ENCODE assay signal across 25 mouse cellular contexts in genomic region chr1:120698189-120698588, GRCm38 (mm10).
A peak's percentile ranks its signal among the peaks of the same experiment; 100 is the strongest.
DNase-seq lines count a peak whose midpoint lies in the region; ATAC-seq and TF ChIP-seq lines count a peak whose summit lies in the region.
"Had no signal": no experiment of that assay in that cellular context is flagged by ENCODE, and none has a peak within 500 bp of the region (broad histone marks: within the 10 kb centered on the region; RNA-seq: fewer than 3 reads in every experiment).

No protein-coding gene starts in this region.

- WGBS in intestine, postnatal 0 days = 75% methylated on average over 4 of the region's 4 CpGs
- WGBS in intestine, embryonic 15.5 days = 77% methylated on average over 4 of the region's 4 CpGs
- WGBS in midbrain, postnatal 0 days = 77% methylated on average over 4 of the region's 4 CpGs
- WGBS in midbrain, embryonic 14.5 days = 79% methylated on average over 4 of the region's 4 CpGs
- WGBS in stomach, postnatal 0 days = 74% methylated on average over 4 of the region's 4 CpGs
- 69% methylated on average over 4 of the region's 4 CpGs for WGBS in forebrain, embryonic 14.5 days

- no peak for TF ChIP-seq EP300 in stomach, postnatal 0 days (optimal IDR thresholded peaks at IDR 0.05)

- no peak for DNase-seq in midbrain, postnatal 0 days (ENCODE audit: low spot score)
- no peak for DNase-seq in midbrain, embryonic 14.5 days
- peak; percentile 16 for DNase-seq in NIH3T3 (ENCODE audit: low read depth)
- DNase-seq in stomach, postnatal 0 days (ENCODE audit: low spot score) = no peak
- DNase-seq in forebrain, embryonic 14.5 days (ENCODE audit: low spot score) = no peak
- no peak for DNase-seq in ovary, adult 18-20 months (ENCODE audit: low spot score)
- DNase-seq: adrenal gland, postnatal 25 days; cerebellum, adult 11-12 months; embryo, embryonic 11 days; heart, adult 11 months; kidney, adult 8-10 months; kidney, postnatal 14 days; liver, embryonic 13.5 days; lung, postnatal 36 days; right cerebral cortex, postnatal 14 days had no signal

- H3K27me3 ChIP-seq in intestine, postnatal 0 days (replicated peaks; ENCODE audit: control insufficient read depth, insufficient read depth, low read length) = no peaks in the 10 kb centered on the region
- no peaks in the 10 kb centered on the region for H3K27me3 ChIP-seq in intestine, embryonic 15.5 days (replicated peaks)
- no peaks in the 10 kb centered on the region for H3K27me3 ChIP-seq in midbrain, postnatal 0 days (ENCODE audit: insufficient read depth, low read length)
- H3K27me3 ChIP-seq in midbrain, embryonic 14.5 days (ENCODE audit: control insufficient read depth, insufficient read depth, low read length) = no peaks in the 10 kb centered on the region
- H3K27me3 ChIP-seq in stomach, postnatal 0 days (ENCODE audit: control insufficient read depth, insufficient read depth, low read length) = no peaks in the 10 kb centered on the region
- H3K27me3 ChIP-seq in forebrain, embryonic 14.5 days (replicated peaks; ENCODE audit: control insufficient read depth, insufficient read depth, low read length) = no peaks in the 10 kb centered on the region
- H3K27me3 ChIP-seq: embryonic facial prominence, embryonic 13.5 days; forebrain, embryonic 13.5 days; heart, embryonic 13.5 days; liver, embryonic 13.5 days; lung, embryonic 15.5 days; megakaryocyte, embryonic 14.5 days had no signal

- peak; percentile 22; the same call in 1 of the 2 replicates for TF ChIP-seq CTCF in intestine, postnatal 0 days (IDR thresholded peaks at IDR 0.05; ENCODE audit: low read depth)
- TF ChIP-seq CTCF in midbrain, postnatal 0 days (IDR thresholded peaks at IDR 0.05) = peak; percentile 45
- peak; percentile 38 for TF ChIP-seq CTCF in stomach, postnatal 0 days (IDR thresholded peaks at IDR 0.05; ENCODE audit: low read depth)

- ATAC-seq in intestine, postnatal 0 days = no peak
- ATAC-seq in intestine, embryonic 15.5 days = no peak
- no peak for ATAC-seq in midbrain, postnatal 0 days (ENCODE audit: low FRiP score)
- ATAC-seq in midbrain, embryonic 14.5 days (ENCODE audit: low FRiP score, low TSS enrichment) = no peak
- no peak for ATAC-seq in stomach, postnatal 0 days (ENCODE audit: low FRiP score, low TSS enrichment)
- no peak for ATAC-seq in forebrain, embryonic 14.5 days
- ATAC-seq: forebrain, embryonic 13.5 days; inflammation-experienced regulatory T-cells, adult 6 months had no signal

- H3K9me3 ChIP-seq in intestine, postnatal 0 days (ENCODE audit: control insufficient read depth) = no peaks in the 10 kb centered on the region
- no peaks in the 10 kb centered on the region for H3K9me3 ChIP-seq in intestine, embryonic 15.5 days
- H3K9me3 ChIP-seq in midbrain, postnatal 0 days (ENCODE audit: low read length) = no peaks in the 10 kb centered on the region
- H3K9me3 ChIP-seq in midbrain, embryonic 14.5 days (ENCODE audit: control insufficient read depth, low read length) = peaks cover 5% of the 10 kb centered on the region; the same call in 1 of the 2 replicates
- H3K9me3 ChIP-seq in stomach, postnatal 0 days (ENCODE audit: control insufficient read depth, low read length) = no peaks in the 10 kb centered on the region
- no peaks in the 10 kb centered on the region for H3K9me3 ChIP-seq in forebrain, embryonic 14.5 days (replicated peaks; ENCODE audit: control insufficient read depth, low read length)
- H3K9me3 ChIP-seq: embryonic facial prominence, embryonic 13.5 days; forebrain, embryonic 13.5 days; liver, embryonic 13.5 days; lung, embryonic 15.5 days had no signal

- no peak overlapping the region for H3K27ac ChIP-seq in intestine, postnatal 0 days (ENCODE audit: low read depth, low read length)
- no peak overlapping the region for H3K27ac ChIP-seq in intestine, embryonic 15.5 days
- H3K27ac ChIP-seq in midbrain, postnatal 0 days (ENCODE audit: low read depth, low read length) = no peak overlapping the region
- H3K27ac ChIP-seq in midbrain, embryonic 14.5 days (replicated peaks; ENCODE audit: low read depth, low read length) = no peak overlapping the region
- H3K27ac ChIP-seq in stomach, postnatal 0 days (replicated peaks) = no peak overlapping the region
- H3K27ac ChIP-seq in forebrain, embryonic 14.5 days (ENCODE audit: low read depth, low read length) = no peak overlapping the region
- H3K27ac ChIP-seq: embryonic facial prominence, embryonic 13.5 days; forebrain, embryonic 13.5 days; heart, embryonic 13.5 days; hindbrain, embryonic 13.5 days; liver, embryonic 13.5 days; lung, embryonic 15.5 days had no signal

- H3K4me1 ChIP-seq in intestine, postnatal 0 days (replicated peaks; ENCODE audit: control insufficient read depth, insufficient read depth, low read length) = no peaks in the 10 kb centered on the region
- H3K4me1 ChIP-seq in intestine, embryonic 15.5 days (replicated peaks) = no peaks in the 10 kb centered on the region
- H3K4me1 ChIP-seq in midbrain, postnatal 0 days (ENCODE audit: insufficient read depth, low read length) = no peaks in the 10 kb centered on the region
- H3K4me1 ChIP-seq in midbrain, embryonic 14.5 days (ENCODE audit: control insufficient read depth, insufficient read depth, low read length) = no peaks in the 10 kb centered on the region
- no peaks in the 10 kb centered on the region for H3K4me1 ChIP-seq in stomach, postnatal 0 days (replicated peaks; ENCODE audit: control insufficient read depth, insufficient read depth)
- H3K4me1 ChIP-seq in forebrain, embryonic 14.5 days (ENCODE audit: control insufficient read depth, insufficient read depth, low read length) = no peaks in the 10 kb centered on the region
- H3K4me1 ChIP-seq: embryonic facial prominence, embryonic 13.5 days; forebrain, embryonic 13.5 days; heart, embryonic 13.5 days; hindbrain, embryonic 13.5 days; liver, embryonic 13.5 days; lung, embryonic 15.5 days; megakaryocyte, embryonic 14.5 days had no signal

- no peak overlapping the region for H3K9ac ChIP-seq in intestine, postnatal 0 days (ENCODE audit: low read depth, low read length)
- no peak overlapping the region for H3K9ac ChIP-seq in intestine, embryonic 15.5 days
- H3K9ac ChIP-seq in midbrain, postnatal 0 days (replicated peaks; ENCODE audit: low read length, poor library complexity, severe bottlenecking) = no peak overlapping the region
- H3K9ac ChIP-seq in midbrain, embryonic 14.5 days (replicated peaks; ENCODE audit: low read length) = no peak overlapping the region
- H3K9ac ChIP-seq in stomach, postnatal 0 days (ENCODE audit: low read length) = no peak overlapping the region
- H3K9ac ChIP-seq in forebrain, embryonic 14.5 days (ENCODE audit: low read length) = no peak overlapping the region
- H3K9ac ChIP-seq: embryonic facial prominence, embryonic 13.5 days; forebrain, embryonic 13.5 days; heart, embryonic 13.5 days; hindbrain, embryonic 13.5 days; liver, embryonic 13.5 days; lung, embryonic 15.5 days had no signal

- no peaks in the 10 kb centered on the region for H3K36me3 ChIP-seq in intestine, postnatal 0 days (ENCODE audit: control insufficient read depth, insufficient read depth)
- H3K36me3 ChIP-seq in intestine, embryonic 15.5 days = no peaks in the 10 kb centered on the region
- no peaks in the 10 kb centered on the region for H3K36me3 ChIP-seq in midbrain, postnatal 0 days (ENCODE audit: insufficient read depth, low read length)
- H3K36me3 ChIP-seq in midbrain, embryonic 14.5 days (ENCODE audit: control insufficient read depth, insufficient read depth, low read length) = no peaks in the 10 kb centered on the region
- no peaks in the 10 kb centered on the region for H3K36me3 ChIP-seq in stomach, postnatal 0 days (ENCODE audit: control insufficient read depth, insufficient read depth, low read length)
- H3K36me3 ChIP-seq in forebrain, embryonic 14.5 days (ENCODE audit: control insufficient read depth, insufficient read depth, low read length) = no peaks in the 10 kb centered on the region
- H3K36me3 ChIP-seq: embryonic facial prominence, embryonic 13.5 days; G1E; heart, embryonic 13.5 days; hindbrain, embryonic 13.5 days; liver, embryonic 13.5 days; lung, embryonic 15.5 days had no signal

- no peak overlapping the region for H3K4me3 ChIP-seq in intestine, postnatal 0 days (ENCODE audit: low read depth, low read length)
- H3K4me3 ChIP-seq in intestine, embryonic 15.5 days (replicated peaks) = no peak overlapping the region
- no peak overlapping the region for H3K4me3 ChIP-seq in midbrain, postnatal 0 days (ENCODE audit: low read depth, low read length)
- no peak overlapping the region for H3K4me3 ChIP-seq in midbrain, embryonic 14.5 days (replicated peaks; ENCODE audit: low read depth, low read length)
- no peak overlapping the region for H3K4me3 ChIP-seq in stomach, postnatal 0 days (ENCODE audit: low read depth, low read length)
- no peak overlapping the region for H3K4me3 ChIP-seq in forebrain, embryonic 14.5 days (ENCODE audit: low read depth, low read length)
- H3K4me3 ChIP-seq: embryonic facial prominence, embryonic 13.5 days; forebrain, embryonic 13.5 days; heart, embryonic 13.5 days; hindbrain, embryonic 13.5 days; liver, embryonic 13.5 days; lung, embryonic 15.5 days; megakaryocyte, embryonic 14.5 days had no signal

- no peak overlapping the region for H3K4me2 ChIP-seq in intestine, postnatal 0 days (replicated peaks; ENCODE audit: low read depth)
- H3K4me2 ChIP-seq in intestine, embryonic 15.5 days (replicated peaks) = no peak overlapping the region
- H3K4me2 ChIP-seq in midbrain, postnatal 0 days (ENCODE audit: low read depth, low read length, poor library complexity, severe bottlenecking) = no peak overlapping the region
- H3K4me2 ChIP-seq in midbrain, embryonic 14.5 days (ENCODE audit: low read length) = no peak overlapping the region
- no peak overlapping the region for H3K4me2 ChIP-seq in stomach, postnatal 0 days (replicated peaks; ENCODE audit: low read depth)
- no peak overlapping the region for H3K4me2 ChIP-seq in forebrain, embryonic 14.5 days (ENCODE audit: low read length)
- H3K4me2 ChIP-seq: embryonic facial prominence, embryonic 13.5 days; forebrain, embryonic 13.5 days; heart, embryonic 13.5 days; hindbrain, embryonic 13.5 days; liver, embryonic 13.5 days; lung, embryonic 15.5 days had no signal
